Mouse (Mus musculus) frontal cortex, adult 2 months (tissue): ENCODE data around the gene 3110040N11Rik. TPM values are rescaled to one million over a fixed set of nuclear protein-coding genes. Genes with fewer than 3 reads are reported as not detected.
"Not testable (repeated sequence)": the region's sequence is repeated elsewhere in the genome, so short reads cannot be mapped to it uniquely, and the experiment has no call there.

Experiments
- DNase-seq, 2 experiments: peaks; one replicate each; pipeline ENCODE4 v3.0.0; 2022; ENCODE audit warnings: low spot score in 1 of 2; ENCODE audit errors: extremely low spot score in 1 of 2
- polyA plus RNA-seq: library from polyadenylated mRNA; depleted of rRNA; stranded (reverse); fragments of >200 nt; gene quantifications from 2 replicates; pipeline ENCODE4 v1.2.3, GENCODE M21; 2012; rRNA removed

The 3110040N11Rik gene
- polyA plus RNA-seq, result 33.3 and 34.2 TPM in 2 replicates

- DNase-seq, result peak; percentile 52 to 85
These were observed at the start of gene 3110040N11Rik for GRCm38 (mm10) chr7:81789095-81789757. TSS of gene 3110040N11Rik (minus strand) at chr7:81789478.

GRCm38 (mm10) chr7:81837771-81838170 lies 48.5 kb upstream of the 3110040N11Rik start:
- DNase-seq, result not testable (repeated sequence)

- DNase-seq, result no peak
These were observed 46.2 kb upstream of the 3110040N11Rik start for GRCm38 (mm10) chr7:81835430-81835829.

- DNase-seq, result no peak
These were observed 45.6 kb upstream of the 3110040N11Rik start for GRCm38 (mm10) chr7:81834847-81835246.

GRCm38 (mm10) chr7:81829379-81829894 lies 40.2 kb upstream of the 3110040N11Rik start, which contains the start of gene Btbd1:
TSS of gene Btbd1 (minus strand) at chr7:81829431.
- DNase-seq, result peak; percentile 38 to 82

- peak in 1 of 2 experiments; percentile 53 for DNase-seq
These were observed 39.6 kb upstream of the 3110040N11Rik start for GRCm38 (mm10) chr7:81828681-81829378.

GRCm38 (mm10) chr7:81827806-81828667 lies 38.8 kb upstream of the 3110040N11Rik start:
- no peak for DNase-seq

GRCm38 (mm10) chr7:81825381-81825780 lies 36.1 kb upstream of the 3110040N11Rik start:
- no peak for DNase-seq

- no peak for DNase-seq
These were observed 35.6 kb upstream of the 3110040N11Rik start for GRCm38 (mm10) chr7:81824906-81825305.

GRCm38 (mm10) chr7:81806067-81806466 lies 16.8 kb upstream of the 3110040N11Rik start:
- DNase-seq, result no peak

- DNase-seq, result peak in 1 of 2 experiments; percentile 50
These were observed 742 bp downstream of the 3110040N11Rik start for GRCm38 (mm10) chr7:81788536-81788935.

- peak in 1 of 2 experiments; percentile 52 for DNase-seq
These were observed 11.5 kb downstream of the 3110040N11Rik start for GRCm38 (mm10) chr7:81777667-81778218.

GRCm38 (mm10) chr7:81775325-81775724 lies 14.0 kb downstream of the 3110040N11Rik start:
- peak in 1 of 2 experiments; percentile 27 for DNase-seq

- DNase-seq, result no peak
These were observed 16.3 kb downstream of the 3110040N11Rik start for GRCm38 (mm10) chr7:81772786-81773539.

GRCm38 (mm10) chr7:81763110-81763845 lies 26.0 kb downstream of the 3110040N11Rik start:
- peak in 1 of 2 experiments; percentile 27 for DNase-seq

- DNase-seq, result peak; percentile 59 to 90
These were observed 26.8 kb downstream of the 3110040N11Rik start, which contains the start of gene Ramac for GRCm38 (mm10) chr7:81762180-81763109. TSS of gene Ramac (plus strand) at chr7:81762925.

GRCm38 (mm10) chr7:81747956-81748355 lies 41.3 kb downstream of the 3110040N11Rik start:
- DNase-seq, result no peak

- no peak for DNase-seq
These were observed 45.1 kb downstream of the 3110040N11Rik start for GRCm38 (mm10) chr7:81744145-81744544.
